Mouse (Mus musculus) gonadal fat pad, adult 2 months (tissue): ENCODE measurements at regions not wholly inside any gene's neighbourhood (a gene's known extent, or its start where the extent isn't known, plus 50 kb on each side); places are given as distances from the start of the nearest gene placed in this dataset.
"Not testable (repeated sequence)": the region's sequence is repeated elsewhere in the genome, so short reads cannot be mapped to it uniquely, and the experiment has no call there.

Source experiments
- DNase-seq: peaks from one replicate; pipeline ENCODE4 v3.0.0-alpha.2; 2012; ENCODE audit warnings: low read depth

GRCm38 (mm10) chr2:17946047-17946446 lies 50.7 kb downstream of the H2al2a start:
- no peak for DNase-seq

DNA sequence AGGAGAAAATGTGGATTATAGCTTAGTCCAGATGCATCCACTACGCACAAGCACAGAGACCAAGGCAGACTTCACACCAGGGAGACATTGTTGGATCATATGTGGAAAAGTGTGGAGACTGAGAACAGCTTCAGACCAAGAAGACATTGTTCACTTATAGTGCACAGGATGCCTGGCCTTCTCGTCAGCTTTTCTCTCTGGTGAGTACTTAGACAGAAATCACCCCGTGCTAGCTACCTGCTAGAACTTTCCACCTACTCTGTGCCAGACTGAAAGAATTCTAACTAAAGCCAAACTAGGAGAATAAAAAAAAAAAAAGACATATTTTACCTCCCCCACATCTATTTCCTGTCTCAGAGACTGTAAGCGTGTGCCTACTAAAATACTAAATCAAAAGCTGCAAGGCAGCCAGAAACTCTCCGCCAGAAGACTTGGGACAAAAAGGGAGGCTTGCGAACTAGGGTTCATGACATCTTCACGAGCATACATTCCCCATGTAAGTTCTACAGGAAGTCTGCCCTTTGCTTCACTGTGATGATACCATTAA lies 51.3 kb downstream of the H2al2a start:
- DNase-seq = no peak

GRCm38 (mm10) chr2:17943506-17943905 lies 53.3 kb downstream of the H2al2a start:
- DNase-seq = no peak

DNA sequence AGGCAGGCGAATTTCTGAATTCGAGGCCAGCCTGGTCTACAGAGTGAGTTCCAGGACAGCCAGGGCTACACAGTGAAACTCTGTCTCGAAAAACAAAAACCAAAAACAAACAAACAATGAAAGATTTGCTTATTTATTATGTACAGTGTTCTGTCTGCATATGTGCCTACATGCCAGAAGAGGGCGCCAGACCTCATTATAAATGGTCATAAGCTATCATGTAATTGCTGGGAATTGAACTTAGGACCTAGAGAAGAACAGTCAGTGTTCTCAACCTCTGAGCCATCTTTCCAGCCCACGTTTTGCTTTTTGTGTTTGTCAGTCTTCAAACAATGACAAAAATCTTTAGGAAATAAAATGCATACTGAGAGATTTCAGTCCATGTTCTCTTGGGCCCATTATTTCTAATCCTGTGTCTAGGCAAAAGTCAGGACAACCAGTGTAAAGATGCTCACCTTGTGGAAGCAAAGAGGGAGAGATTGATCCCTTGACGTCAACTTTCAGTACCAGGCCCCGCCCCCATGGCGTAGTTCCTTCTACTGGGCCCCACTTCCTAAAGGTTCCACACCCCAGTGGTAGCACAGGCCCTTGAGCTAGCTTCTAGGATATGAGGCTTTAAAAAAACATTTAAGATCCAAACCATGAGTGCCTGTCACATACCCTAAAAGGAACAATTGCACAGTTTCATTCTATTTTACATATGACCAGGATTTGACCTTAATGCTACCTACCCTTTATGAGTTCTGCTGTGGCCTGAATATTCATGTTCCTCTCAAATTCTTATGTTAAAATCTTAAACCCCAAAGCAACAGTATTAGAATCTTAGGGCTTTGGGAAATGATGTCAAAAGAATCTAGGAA lies 54.0 kb downstream of the H2al2a start:
- no peak for DNase-seq

DNA sequence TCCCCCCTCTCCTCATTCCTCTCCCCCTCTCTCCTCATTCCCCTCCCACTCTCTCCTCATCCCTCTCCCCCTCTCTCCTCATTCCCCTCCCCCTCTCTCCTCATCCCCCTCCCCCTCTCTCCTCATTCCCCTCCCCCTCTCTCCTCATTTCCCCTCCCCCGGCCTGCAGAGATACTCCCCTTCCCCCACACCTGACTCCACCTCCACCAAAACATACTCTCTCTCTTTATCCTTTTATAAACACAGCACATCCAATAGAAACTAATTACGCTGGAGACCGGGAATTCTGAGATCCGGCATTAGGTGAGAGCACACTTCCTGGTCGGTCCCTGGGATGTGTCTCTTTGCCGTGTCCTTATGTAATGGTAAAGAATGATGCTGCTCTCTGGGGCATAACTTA lies 54.8 kb downstream of the H2al2a start:
- DNase-seq = no peak

GRCm38 (mm10) chr2:17939857-17940848 lies 56.6 kb downstream of the H2al2a start:
- not testable (repeated sequence) for DNase-seq

DNA sequence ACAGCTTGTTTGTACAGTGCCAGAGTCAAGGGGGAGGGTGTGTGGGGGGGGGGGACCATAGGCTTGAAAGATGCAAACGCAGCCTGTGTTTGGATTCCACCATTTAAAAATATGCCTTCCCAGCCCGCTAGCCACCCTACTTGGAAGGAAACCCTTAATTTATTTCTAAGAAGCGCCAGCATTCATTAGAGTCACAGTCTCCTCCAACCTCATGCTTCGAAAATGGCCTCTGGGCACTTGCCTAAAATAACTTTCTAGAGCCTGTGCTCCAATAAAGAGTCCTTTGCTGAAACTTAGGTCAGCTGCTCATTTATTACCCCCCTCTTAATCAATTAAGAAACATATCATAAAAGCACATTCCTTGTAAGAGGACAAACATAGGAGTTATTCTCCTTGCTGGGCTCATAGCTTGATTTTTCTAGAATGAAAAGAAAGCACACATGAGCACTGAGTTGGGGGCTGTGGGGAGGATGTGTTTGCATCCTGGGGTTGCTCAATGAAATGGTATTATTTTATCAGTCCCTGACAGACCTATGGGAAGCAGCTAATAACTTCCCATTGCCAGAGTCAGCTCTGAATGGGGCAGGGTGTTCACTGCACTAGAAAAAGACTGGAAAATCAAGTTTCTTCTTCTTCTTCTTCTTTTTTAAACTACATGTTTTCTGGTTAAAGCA lies 57.4 kb downstream of the H2al2a start:
- DNase-seq = no peak

DNA sequence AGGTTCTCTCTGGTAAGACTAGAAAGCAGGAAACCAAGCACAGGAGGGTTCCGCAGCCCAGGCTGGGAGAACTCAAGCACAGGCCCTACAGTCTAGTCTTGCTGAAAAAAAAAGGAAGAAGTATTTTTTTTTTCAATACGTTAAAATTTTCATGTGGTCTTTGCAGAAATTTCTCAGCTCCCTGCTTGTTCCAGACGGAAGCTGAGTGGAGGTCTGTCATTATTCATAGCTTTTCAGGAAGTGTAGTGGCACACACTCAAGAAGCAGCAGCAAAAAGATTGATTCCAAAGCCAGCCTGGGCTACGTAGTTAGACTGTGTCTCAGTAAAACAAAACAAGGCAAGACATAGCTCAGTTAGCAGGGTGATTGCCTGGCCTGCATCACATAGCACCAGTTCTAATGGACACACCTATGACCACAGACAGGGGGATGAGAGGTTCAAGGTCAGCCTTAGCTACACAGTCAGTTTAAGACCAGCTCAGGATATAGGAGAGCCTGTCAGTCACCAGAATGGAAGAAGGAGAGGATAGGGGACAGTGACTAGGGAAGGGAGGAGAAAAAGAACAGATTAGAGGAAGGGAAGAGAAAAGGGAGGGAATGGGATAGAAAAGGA lies 60.1 kb downstream of the H2al2a start:
- DNase-seq = no peak

GRCm38 (mm10) chr2:17935916-17936315 lies 60.8 kb downstream of the H2al2a start:
- no peak for DNase-seq

- DNase-seq = no peak
These were observed 61.3 kb downstream of the H2al2a start for GRCm38 (mm10) chr2:17935466-17935865.

DNA sequence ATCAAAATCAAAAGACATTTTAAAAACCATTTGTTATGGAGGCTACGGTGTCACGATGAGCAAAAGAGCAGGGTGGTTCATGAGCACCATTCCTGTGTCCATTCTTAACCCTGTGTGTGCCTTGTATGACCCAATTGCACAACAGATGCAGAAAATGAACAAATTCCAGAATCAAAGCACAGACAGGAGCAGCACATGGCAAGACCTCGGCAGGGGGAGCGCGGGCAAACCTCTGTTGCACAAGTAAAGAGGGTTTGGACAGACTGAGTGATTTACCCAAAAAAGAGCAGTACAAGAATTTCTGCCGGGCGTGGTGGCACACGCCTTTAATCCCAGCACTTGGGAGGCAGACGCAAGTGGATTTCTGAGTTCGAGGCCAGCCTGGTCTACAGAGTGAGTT lies 62.1 kb downstream of the H2al2a start:
- DNase-seq = no peak

- DNase-seq = no peak
These were observed 63.6 kb downstream of the H2al2a start for GRCm38 (mm10) chr2:17932932-17933790.

GRCm38 (mm10) chr2:17932426-17932931 lies 64.3 kb downstream of the H2al2a start:
- DNase-seq = no peak

DNA sequence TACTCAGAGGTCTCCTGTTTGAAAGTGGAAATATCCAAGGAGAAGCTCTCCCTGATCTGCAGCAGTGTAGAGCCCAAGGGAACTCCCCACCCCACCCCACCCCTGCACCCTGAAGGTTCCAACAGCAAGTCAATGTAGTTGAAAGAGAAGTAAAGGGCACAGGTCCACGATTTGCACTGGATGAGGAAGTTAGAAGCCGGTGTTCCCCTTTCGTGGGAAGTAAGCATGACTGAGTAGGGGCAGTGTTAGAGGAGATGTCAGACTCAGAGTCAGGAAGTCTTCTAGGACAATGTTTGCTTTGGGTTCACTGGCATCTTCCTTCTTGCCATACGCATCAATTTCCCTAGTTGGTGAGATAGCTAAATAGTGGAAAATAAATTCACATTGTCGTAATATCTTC lies 64.9 kb downstream of the H2al2a start:
- DNase-seq = no peak

DNA sequence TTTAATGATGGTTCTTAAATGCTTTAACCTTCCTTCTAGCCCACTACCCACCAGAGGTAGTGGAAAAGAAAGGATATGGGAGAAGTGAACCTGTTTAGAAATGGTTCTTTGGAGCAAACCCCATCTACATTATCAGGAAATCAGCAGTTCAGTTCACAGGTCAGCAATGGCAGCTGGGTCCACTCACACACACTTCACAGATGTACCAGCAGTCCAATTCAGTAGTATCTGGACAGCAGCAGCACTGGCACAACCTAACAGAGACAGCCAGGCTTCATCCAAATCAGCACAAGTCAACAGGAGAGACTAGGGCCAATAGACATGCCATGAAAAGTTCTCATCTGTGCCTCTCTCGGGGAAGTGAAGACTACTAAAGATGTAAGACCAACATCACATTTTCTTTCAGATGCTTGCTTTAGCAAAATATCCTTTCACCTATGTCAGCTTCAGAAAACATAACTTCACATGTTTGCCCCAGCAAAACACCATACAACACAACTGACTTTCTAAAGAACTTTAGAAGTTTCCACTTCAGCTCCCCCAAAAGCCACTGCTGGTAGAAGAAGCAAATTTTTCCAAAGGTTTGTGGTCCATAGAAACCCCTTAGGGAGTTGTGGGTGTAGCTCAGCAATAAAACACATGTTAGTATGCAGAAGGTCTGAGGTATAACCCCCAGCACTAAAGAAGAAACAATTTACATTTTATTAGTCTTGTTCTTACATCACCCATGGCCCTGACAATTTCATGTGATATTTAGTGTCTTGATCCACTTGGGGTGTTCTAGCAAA lies 77.7 kb downstream of the H2al2a start:
- DNase-seq = no peak

DNA sequence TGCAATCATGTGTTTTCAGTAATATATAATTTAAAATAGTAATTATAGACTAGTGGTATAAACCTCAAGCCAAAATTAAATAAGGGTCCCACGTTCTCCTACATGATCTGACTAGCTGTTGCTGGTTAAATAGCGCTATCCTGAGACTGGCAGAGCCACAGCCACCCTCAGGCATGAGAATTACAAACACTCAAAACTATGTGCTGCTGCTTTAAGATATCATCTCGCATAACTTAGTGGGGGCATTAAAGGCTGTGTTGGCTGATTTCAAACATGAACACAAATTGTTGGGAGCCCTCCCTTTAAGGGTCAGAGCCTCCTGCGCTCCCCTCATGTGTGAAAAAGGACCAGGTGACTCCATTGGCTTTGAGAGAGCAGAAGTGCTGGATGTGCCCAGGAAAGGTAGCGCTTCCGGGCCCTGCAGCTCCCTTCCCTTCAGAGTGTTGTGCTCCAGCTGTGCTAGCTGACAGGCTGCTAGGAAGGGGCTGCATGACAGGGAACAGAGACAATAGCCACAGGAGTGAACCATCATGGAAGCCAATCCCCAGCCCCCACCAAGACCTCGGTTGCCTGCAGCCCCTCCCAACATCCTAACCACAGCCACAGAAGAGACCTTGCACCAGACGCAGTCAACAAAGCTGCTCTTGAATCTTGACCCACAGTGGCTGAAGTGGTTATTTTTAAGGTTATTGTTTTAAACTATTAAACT lies 79.4 kb downstream of the H2al2a start:
- no peak for DNase-seq

DNA sequence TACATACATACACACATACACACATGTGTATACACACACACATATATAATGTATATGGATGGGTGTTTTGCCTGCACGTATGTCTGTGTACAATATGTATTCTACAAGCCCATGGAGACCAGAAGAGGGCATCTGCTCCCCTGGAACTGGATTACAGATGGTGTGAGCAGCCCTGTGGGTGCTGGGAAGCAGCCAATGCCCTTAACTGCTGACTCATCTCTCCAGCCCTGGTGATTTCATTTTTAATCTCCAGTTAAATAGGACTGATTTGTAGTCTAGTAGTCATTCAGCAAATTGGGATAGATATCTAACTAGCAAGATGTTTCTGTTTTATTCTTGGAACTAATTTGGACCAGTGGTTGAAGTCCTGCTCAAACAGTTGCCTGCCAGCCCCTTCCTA lies 94.1 kb downstream of the H2al2a start:
- DNase-seq = no peak

- DNase-seq = no peak
These were observed 96.6 kb downstream of the H2al2a start for GRCm38 (mm10) chr2:17900202-17900601.

DNA sequence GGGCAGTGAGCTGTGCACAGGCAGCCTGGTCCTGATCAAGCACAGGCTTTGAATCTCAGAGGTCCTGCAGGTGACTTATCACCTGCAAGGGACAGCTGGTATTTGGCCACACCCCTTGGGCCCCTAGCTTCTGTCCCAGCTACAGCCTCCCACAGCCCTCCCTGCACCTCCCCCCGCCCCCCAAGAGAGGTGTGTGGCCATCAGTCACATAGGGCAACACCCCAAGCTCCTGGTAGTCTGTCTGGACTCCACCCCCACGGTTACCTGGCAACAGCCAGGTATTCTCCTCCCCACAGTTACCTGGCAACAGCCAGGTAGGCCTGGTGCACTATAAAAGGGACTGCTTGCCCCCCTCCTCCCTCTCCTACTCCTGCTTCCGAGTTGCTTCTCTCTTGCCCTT lies 98.0 kb downstream of the H2al2a start:
- no peak for DNase-seq
